Mouse (Mus musculus) spleen, adult 2 months (tissue): ENCODE data around the gene Arrb2.

Experiments
- CTCF ChIP-seq: fragments of 200-500 bp; IDR thresholded peaks from 2 replicates; pipeline ENCODE4 v1.5.1; 2011; ENCODE audit warnings: mild to moderate bottlenecking, inconsistent platforms; ENCODE audit not compliant: insufficient read depth, insufficient read length, insufficient replicate concordance; ENCODE audit errors: extremely low read depth
- POLR2A ChIP-seq: fragments of 200-500 bp; IDR thresholded peaks from 2 replicates; pipeline ENCODE4 v1.6.1; 2011; ENCODE audit warnings: low read depth, low read length, inconsistent platforms

- TF ChIP-seq CTCF (no peak), POLR2A (no peak)
Observed at GRCm38 (mm10) chr11:70403598-70403997, 28.8 kb upstream of the Arrb2 start.
